Mouse (Mus musculus) erythroid progenitor cell, adult 5-6 weeks (primary cell): ENCODE data around the gene Wfikkn2. TPM values are rescaled to one million over a fixed set of nuclear protein-coding genes. Genes with fewer than 3 reads are reported as not detected.

Source experiments
- ATAC-seq: replicated peaks from 2 replicates; pipeline ENCODE4 v1.8.0; 2016; ENCODE audit warnings: moderate number of reproducible peaks, mild to moderate bottlenecking, moderate TSS enrichment, inconsistent platforms; ENCODE audit not compliant: poor library complexity, low FRiP score, severe bottlenecking
- total RNA-seq, 2 experiments: library from RNA; stranded (forward) in 1 of 2; stranded (reverse) in 1 of 2; fragments of 150-400 nt in 1 of 2; fragments of 186-747, 209-891 nt in 1 of 2; gene quantifications; 2 replicates each; pipeline versions ENCODE4 v1.2.3 to v1.2.4; 2015 to 2017; ENCODE audit warnings: low replicate concordance in 2 of 2

Wfikkn2 gene
- total RNA-seq (2015; ENCODE audit: low replicate concordance) (0.42 TPM in 1 of 2 replicates, not detected in the other), total RNA-seq (2017; ENCODE audit: low replicate concordance) (0.51 and 0.53 TPM in 2 replicates)

DNA sequence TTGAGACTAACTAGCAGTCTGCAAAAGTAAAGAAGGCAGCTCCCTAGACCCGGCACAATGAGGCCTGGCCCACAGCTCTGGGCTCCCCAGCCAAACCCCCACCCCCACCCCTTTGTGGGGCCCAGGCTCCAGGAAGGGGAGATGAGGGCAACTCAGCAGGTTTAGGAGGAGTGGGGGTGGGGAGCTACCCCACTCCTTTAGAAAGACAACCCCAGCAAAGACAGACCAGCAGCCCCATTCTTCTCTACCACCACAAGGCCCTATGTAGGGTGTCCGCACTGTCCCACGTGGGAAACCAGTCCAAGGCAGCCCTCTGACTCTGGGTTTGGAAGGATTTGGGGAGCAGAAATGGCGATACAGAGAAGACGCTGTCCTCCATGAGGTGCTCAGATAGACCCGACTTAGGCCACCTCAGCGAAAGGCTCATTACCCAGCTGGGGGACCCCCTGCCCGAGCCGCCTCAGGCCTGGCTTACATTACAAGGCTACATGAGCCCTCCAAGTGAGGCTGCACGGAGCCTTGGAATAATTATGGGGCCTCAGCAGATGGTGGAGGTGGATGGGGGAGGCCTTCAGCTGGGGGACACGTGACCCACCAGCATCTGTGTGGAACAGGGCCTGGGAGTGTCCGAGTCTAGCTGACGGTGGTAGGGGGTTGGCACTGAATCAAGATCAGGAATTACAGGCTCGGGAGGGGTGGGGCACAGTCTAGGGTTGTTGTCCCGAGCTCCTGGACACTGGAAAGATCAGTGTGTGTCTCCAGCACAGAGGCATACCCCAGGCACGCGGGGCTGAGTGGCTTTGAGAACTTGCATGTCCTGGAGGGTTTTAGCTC is at the start of gene Wfikkn2:
Wfikkn2 (minus strand) TSS at position 51 of the 834 bp plus-strand sequence.
- ATAC-seq: no peak

DNA sequence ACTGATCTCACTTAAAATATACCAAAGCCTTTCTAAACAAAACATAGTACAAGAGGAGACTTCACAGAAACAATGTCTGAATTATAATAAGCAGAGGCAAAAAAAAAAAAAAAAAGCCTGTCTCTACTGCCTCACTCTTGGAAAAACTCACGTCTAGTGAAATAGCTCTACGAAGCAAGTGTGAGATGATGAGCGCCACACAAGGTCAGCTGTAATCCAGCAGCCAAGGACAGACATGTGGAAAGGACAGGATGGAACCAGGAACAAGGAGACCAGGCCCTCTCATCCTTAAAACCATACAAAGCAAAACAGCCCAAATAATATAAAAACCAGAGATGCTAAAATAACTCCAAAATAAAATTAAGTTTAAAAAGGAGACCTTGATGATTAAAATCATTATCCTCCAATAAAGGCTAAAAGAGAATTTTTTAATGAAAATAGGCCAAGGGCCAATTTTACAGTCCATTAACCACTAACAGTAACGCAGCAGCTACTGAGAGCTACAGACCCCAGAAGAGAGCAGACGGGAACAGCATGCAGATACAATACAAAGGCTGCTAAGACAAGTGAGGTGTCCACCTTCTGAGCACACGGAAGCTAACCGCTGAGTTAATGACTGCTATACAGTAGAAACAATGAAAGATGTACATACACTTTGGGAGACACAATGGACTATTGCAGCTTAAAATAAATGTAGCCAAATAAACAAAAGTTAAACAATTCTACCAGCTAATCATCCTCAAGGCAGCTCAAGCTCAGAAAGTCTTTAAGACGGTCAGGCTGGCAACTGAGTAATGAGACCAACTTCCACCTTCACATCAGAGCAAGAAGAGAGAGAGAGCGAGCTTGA is 49.4 kb upstream of the Wfikkn2 start:
- no peak for ATAC-seq

DNA sequence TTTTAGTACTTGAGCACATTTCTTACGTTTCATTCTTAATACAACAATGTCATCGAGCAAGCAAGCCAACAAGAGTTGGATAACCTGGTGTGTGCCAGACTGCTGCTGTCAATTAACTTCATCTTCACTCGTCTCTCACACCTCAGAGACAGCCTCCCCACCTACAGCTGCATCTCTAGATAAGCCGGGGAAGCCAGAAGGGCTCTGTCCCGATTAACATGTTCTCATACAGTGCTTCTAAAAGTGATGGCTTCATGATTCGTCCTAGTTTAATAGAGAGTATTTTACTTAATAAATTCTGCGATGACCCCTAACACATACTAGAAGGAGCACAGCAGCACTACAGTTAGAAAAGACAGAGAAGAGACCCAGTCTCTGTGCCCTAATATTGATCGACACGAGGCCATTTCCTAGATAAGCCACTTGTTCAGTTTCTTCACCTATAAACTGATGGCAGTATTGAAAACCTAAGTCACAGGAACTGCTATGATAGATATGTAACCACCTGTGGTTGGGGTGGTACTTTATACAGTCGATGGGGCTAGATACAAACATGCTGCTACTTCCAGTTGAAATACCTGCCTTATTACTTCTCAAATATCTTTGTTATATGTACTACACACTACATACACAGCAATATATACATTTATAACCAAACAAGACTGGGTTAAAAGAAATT is 44.4 kb upstream of the Wfikkn2 start:
- peak; percentile 98 for ATAC-seq

DNA sequence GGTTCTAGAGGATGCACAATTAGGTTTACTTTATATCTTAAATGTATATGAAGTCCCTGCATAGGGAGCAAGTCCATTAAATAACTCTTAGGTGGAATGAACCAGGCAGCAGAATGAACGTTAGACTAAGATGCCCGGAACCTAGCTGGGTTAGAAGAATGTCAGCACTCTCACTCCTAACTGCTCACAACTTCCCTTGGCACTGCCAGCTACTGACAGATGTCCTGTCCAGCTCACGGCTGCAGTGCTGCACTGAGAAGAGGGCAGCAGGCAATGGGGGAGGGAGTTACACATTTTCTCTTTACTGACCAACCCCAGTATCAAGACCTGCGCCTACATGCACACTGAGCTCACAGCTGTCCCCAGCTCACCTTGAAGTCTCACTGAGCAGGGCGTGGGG is 41.3 kb upstream of the Wfikkn2 start:
- ATAC-seq: no peak

DNA sequence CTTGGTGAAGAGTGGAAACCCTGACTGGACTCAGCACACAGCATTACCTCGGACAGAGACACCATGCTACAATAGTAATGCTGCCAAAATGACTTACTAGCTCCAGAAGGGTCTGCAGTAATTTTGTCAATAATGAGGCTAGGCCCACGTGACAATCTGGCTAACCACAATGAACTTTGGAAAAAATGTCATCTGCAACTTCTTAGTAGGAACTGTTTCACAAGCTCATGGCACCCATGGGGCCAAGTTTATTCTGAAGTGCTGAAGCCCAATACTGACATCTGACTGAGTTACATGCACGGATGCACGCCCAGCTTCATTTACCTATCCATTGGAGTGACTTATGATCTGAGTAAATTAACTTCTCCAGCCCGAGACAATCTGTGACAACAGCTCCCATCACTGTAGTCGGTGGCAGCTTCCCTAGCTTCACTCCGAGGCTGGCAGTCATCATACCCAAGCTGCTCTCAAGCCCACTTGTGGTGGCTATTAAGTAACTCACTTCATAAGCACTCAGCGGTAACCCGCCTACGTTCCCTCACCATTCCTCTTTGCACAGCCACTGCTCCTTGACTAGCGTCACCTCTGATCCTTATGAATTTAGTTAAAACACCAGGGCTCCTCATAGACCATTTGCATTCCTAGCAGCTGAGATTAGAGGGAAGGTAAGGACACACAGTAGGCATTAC is 40.2 kb upstream of the Wfikkn2 start:
- no peak for ATAC-seq

DNA sequence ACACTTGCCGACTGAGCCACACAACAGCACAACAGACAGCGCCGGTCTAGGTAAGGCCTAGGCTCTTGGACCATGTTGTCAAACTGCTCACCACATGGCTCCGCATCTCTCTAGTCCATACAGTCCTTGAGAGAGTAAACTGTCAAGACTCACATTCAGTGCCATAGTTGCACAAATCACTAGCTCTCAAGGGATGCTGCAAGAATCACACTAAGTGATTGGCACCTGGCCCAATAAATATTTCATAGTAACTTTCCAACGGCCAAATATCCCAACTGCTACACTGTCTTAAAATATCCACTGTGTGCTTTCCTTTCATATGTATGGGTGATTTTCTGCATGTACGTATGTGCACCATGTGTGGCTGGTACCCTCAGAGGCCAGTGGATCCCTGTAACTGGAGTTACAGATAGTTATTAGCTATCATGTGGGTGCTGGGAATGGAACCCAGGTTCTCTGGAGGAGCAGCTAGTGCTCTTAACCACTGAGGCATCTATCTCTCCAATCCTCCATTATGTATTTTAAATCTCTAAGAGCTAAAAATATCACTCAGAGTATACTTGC is 37.8 kb upstream of the Wfikkn2 start:
- no peak for ATAC-seq

DNA sequence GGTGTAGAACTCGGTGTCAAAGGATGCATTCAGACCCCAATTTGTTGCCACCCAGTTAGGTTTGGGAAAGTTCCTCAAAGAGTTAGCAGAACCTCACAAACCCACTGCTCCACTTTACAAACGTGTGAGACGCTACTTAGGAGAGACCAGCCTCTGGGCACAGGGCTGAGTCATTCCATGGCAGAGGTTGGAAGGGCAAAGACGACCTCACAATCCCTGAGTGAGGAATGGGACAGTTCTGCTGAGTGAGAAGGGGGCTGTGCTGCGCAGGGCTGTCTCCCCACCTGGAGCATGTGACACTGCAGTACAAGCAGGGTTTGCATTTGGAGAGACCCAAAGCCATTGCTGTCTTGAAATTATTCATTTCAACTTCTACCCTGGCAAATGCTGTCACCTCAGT is 36.5 kb upstream of the Wfikkn2 start:
- no peak for ATAC-seq

DNA sequence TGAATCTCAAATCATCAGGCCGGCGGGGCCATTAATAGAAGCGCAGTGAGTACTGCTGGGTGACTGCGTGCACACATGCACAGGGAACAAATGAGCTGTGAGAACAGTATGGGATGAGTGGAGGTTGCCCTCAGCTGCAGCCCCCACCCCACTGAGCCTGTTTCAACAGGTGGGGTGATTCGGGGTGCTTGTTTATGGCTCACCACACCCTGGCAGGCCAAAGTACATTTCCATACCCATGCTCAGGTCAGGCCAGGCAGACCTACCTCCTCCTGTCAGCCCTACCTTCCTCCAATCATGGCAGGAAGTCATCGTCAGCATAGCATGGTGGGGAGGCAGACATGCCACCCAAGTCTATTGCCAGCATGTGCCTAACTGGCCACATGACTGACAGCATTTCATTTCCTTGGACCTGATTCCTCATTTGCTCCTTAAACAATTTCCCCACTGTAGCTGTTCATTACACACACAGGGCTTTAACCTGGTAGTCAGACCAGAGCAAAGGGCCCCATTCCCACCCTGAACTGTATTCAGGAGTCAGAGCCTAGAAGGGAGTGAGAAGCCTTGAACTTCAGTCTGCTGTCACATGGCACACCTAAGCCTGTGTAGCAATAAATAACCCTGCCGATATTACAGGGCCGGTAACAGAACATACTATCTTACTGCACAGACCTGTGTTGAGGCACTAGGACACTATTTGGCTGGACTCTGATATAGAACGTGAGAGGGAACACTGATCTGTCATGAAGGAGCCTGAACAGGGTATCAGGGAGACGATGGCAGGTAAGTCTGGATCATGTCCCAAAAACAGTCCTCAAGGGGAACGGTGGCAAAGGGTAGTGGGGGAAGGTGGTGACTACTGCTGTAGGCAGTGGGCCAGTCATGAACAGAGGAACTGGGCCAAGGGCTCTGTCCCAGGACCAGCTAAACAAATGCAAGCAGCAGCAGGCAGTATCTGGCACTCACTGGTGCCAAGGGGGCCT is 35.7 kb upstream of the Wfikkn2 start, which contains the start of gene Gm21885:
Gm21885 (plus strand) TSS at position 675 of the 983 bp plus-strand sequence.
- no peak for ATAC-seq

DNA sequence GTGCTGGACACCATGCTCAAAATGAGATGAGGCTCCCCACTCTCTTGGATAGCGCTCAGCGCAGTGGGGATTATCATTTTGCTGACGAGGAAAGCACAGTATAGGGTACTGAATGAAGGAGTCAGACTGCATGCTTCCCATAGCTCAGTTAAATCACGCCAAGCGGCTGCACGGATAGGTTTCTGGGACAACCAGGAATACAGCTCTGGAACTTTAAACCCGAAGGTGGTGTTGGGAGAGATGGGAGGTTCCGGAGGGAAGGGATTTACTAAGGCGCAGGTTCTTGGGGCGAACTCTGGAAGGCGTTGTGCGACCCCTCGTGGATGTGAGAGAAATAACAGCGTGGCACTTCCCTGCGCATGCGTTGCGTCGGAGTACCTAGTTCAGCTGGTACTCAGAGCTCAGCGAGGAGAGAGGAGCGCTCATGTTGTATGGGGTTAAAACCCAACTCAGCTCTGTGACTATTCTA is 31.1 kb upstream of the Wfikkn2 start:
- ATAC-seq: peak; percentile 89

DNA sequence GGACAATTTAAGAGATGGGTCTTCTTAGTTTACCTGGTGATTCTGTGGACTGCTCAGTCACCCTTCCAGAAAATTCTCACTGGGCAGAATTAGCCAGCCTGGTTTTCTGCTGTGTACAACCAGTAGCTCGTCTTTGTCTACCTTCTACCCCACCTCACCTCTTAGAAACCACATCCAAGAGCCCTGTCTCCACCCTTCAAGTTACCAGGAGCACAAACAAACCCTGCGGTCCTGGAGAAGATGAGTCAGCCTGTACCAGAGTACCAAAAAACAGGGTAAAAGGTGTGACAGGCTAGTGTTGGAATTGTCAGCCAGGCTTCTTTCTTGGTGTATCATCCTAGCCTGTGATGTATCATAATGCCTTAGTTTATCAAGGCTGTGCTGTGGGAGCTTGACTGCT is 29.9 kb upstream of the Wfikkn2 start:
- no peak for ATAC-seq

DNA sequence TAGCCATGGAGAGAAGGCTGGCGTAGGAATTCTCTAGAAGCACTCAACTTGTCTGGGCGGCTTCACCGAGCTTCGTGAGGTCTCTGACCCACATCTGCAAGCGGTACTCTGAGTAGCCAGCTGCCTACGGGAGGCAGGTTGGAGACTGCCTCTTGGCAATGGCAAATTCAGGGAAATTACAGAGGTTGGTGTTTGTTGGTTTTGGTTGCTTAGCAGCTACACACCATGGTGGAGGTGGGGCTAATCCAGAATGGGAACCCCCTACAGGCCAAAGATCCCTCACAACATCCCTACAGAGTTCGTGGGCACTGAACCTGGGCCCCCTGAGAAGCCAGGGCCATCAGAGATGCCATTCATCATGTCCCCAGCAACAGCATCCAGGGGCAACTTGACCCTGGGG is 29.4 kb upstream of the Wfikkn2 start:
- no peak for ATAC-seq

DNA sequence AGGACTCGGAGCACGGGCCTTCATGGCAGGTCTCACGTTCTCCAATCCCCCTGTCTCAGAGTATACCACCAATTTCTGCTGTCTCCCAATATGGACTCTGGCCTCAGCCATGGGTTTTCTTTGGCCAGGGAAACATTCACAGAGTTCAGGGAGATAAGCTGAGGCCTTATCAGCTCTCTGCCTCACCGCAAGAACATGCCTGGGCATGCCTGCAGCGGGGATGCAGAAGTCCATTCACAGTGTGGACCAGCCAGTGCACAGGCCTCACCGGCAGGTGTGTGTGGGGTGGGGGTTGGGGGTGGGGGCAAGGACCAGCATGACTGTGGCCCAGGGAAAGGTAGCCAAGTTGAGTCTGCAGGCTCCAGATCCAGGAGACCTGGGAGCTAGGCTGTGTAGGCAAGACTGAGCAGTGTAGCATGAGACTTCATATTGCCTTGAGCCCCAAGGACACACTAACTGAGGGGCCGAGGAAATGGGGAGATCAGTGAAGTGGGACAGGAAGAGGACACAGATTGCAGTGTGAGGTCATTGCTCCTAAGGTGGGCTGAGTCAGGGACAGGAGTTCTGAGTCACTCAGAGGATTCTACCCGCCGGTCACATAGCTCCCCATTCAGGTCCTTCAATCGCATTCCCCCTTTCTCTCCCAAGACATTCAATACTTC is 28.5 kb upstream of the Wfikkn2 start:
- ATAC-seq: peak; percentile 58

DNA sequence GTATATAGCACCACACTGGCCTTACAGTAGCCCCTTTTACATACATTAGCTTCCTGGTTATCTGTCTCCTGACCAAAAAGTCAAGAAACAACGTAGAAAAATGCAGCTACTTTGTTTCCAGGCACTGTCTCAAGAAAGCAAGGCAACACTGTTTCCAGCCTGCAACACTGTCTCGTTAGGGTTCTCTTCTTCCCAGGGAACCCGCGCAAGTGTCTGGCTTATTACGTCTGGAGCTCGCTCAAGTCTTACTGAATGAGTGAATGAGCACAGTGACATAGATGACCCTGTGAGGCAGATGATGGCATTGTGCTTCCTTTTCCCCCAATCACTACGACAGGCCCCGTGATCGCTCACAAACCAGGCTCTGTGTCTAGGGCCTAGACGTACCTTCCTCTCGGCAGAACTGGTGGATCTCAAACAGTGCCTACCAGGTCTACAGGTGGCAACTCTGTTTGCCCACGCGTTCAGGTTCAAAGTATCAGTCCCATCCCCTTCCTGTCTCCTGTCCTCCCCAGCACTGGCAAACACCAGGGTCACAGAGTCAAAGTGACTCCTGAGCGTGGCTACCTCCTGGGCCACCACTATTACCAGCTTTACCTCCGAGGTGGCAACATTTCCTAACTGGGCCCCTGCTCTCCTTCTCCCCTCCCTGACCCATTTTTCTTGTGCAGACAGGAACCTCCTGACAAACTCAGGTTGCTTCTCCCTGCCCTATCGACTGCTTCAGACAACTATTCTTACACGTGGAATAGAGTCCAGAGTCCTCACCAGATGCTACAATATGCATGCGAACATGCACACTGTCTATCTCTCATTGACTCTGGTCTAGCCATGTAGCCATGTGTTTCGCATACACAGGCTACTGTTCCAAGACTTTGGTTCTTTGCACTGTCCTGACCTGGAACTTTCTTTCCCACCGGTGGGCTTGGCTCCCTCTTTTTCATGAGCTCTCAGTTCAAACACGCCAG is 27.4 kb upstream of the Wfikkn2 start:
- ATAC-seq: no peak

DNA sequence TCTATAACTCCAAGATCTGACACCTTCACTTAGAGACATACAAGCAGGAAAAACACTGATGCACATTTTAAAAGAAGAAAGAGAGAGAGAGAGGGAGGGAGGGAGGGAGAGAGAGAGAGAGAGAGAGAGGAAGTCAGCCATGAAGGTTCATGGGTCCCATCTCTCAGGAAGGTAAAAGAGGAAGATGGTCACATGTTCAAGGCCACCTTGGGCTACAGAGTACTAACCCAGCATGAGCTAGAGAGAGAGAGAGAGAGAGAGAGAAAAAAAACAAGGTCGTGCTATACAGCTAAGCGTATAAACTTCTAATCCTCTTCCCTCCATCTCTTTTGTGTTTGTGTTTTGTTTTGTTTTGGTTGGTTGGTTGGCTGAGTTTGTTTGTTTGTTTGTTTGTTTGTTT is 25.2 kb upstream of the Wfikkn2 start:
- ATAC-seq: no peak

DNA sequence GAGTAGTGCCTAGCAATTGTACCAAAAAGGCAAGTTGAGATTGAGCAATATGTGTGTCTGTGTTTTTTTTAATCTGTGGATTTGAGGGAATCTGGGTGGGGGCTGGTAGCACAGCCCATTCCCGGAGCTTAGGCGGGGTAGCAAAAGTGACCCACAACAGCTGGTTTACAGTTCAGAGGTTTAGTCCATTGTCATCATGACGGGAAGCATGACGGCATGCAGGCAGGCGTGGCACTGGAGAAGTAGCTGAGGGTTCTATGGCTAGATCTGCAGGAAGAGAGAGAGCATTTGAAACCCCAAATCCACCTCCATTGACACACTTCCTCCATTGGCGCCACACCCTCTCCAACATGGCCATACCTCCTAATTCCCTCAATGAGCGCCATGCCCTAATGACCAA is 24.1 kb upstream of the Wfikkn2 start:
- ATAC-seq: no peak

DNA sequence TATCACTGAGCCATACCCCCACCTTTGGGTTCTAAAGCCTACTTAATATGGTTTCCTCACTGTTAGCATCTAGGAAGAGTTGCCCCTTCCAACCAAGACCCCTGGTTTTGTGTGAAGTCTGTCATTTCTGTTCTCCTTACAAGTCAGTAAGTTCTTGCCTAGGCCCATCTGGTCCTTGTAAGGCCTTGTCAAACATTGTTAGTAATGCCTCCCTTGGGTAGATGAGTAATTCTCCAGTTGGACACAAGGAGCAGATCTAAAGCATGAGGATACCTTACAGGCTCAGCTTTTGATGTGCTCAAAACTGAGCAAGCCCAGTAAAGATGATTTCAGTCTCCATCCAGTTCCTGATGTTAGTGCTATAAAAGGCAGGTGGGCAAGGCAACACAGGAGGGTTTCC is 23.0 kb upstream of the Wfikkn2 start:
- ATAC-seq: no peak
